Mouse (Mus musculus): ENCODE data around the gene Nlgn2. TPM values are rescaled to one million over a fixed set of nuclear protein-coding genes. Genes with fewer than 3 reads are reported as not detected.
A peak's percentile ranks its signal among the peaks of the same experiment; 100 is the strongest.

Nlgn2 gene
- polyA plus RNA-seq, 1 experiment from 2014 or later, result 1.6 TPM

GRCm38 (mm10) chr11:69803328-69803727, 34.3 kb downstream of the Nlgn2 start:
- Histone ChIP-seq H3K4me3 (peak overlapping the region; percentile 62), H3K27me3 (peaks cover 27% of the 10 kb centered on the region), H3K9ac (peak overlapping the region; percentile 62), H3K4me1 (replicated peaks) (peaks cover 63% of the 10 kb centered on the region), H3K4me2 (peak overlapping the region; percentile 97), H3K9me3 (replicated peaks) (no peaks in the 10 kb centered on the region), H3K36me3 (no peaks in the 10 kb centered on the region), H3K27ac (no peak overlapping the region)
- 1% methylated on average over 12 of the region's 12 CpGs for WGBS
- no peak for ATAC-seq (replicated peaks; ENCODE audit: insufficient number of reproducible peaks, insufficient read depth, low FRiP score, low read depth)

GRCm38 (mm10) chr11:69802648-69803105, 34.9 kb downstream of the Nlgn2 start:
- no peaks in the 10 kb centered on the region for H3K36me3 ChIP-seq
- H3K9ac ChIP-seq, result peak overlapping the region; percentile 62
- H3K9me3 ChIP-seq (replicated peaks), result no peaks in the 10 kb centered on the region
- H3K4me1 ChIP-seq (replicated peaks), result peaks cover 63% of the 10 kb centered on the region
- H3K27me3 ChIP-seq, result peaks cover 30% of the 10 kb centered on the region
- peak; percentile 39 for ATAC-seq (replicated peaks; ENCODE audit: insufficient number of reproducible peaks, insufficient read depth, low FRiP score, low read depth)
- peak overlapping the region; percentile 53 for H3K27ac ChIP-seq
- WGBS, result under 1% methylated on average over 32 of the region's 33 CpGs
- peak overlapping the region; percentile 62 for H3K4me3 ChIP-seq
- peak overlapping the region; percentile 97 for H3K4me2 ChIP-seq

GRCm38 (mm10) chr11:69801379-69801977, 36.1 kb downstream of the Nlgn2 start, which contains the start of gene Fgf11:
Gene Fgf11, minus strand, starts transcription at chr11:69801857.
- peak within 1 kb of the TSS; percentile 62 for H3K9ac ChIP-seq
- peaks cover 63% of the 10 kb centered on the region for H3K4me1 ChIP-seq (replicated peaks)
- H3K4me3 ChIP-seq, result peak within 1 kb of the TSS; percentile 62
- H3K27me3 ChIP-seq, result peaks cover 25% of the 10 kb centered on the region
- ATAC-seq (replicated peaks; ENCODE audit: insufficient number of reproducible peaks, insufficient read depth, low FRiP score, low read depth), result no peak
- H3K36me3 ChIP-seq, result no peaks in the 10 kb centered on the region
- H3K27ac ChIP-seq, result peak within 1 kb of the TSS; percentile 72
- H3K9me3 ChIP-seq (replicated peaks), result no peaks in the 10 kb centered on the region
- peak within 1 kb of the TSS; percentile 97 for H3K4me2 ChIP-seq
- 2% methylated on average over 33 of the region's 33 CpGs for WGBS

- Histone ChIP-seq H3K27me3 (peaks cover 25% of the 10 kb centered on the region), H3K36me3 (no peaks in the 10 kb centered on the region), H3K9ac (peak overlapping the region; percentile 57), H3K4me3 (peak overlapping the region; percentile 62), H3K9me3 (replicated peaks) (no peaks in the 10 kb centered on the region), H3K4me1 (replicated peaks) (peaks cover 70% of the 10 kb centered on the region), H3K4me2 (peak overlapping the region; percentile 97), H3K27ac (peak overlapping the region; percentile 72)
- ATAC-seq (replicated peaks; ENCODE audit: insufficient number of reproducible peaks, insufficient read depth, low FRiP score, low read depth), result peak; percentile 29
- WGBS, result under 1% methylated on average over 36 of the region's 36 CpGs
These were observed 37.0 kb downstream of the Nlgn2 start for GRCm38 (mm10) chr11:69800392-69801197.

- 4% methylated on average over 11 of the region's 11 CpGs for WGBS
- Histone ChIP-seq H3K27ac (peak overlapping the region; percentile 72), H3K4me2 (peak overlapping the region; percentile 97), H3K4me1 (replicated peaks) (peaks cover 70% of the 10 kb centered on the region), H3K9me3 (replicated peaks) (no peaks in the 10 kb centered on the region), H3K9ac (peak overlapping the region; percentile 57; the same call in 1 of the 2 replicates), H3K36me3 (no peaks in the 10 kb centered on the region), H3K27me3 (peaks cover 20% of the 10 kb centered on the region), H3K4me3 (peak overlapping the region; percentile 62)
- no peak for ATAC-seq (replicated peaks; ENCODE audit: insufficient number of reproducible peaks, insufficient read depth, low FRiP score, low read depth)
These were observed 37.5 kb downstream of the Nlgn2 start for GRCm38 (mm10) chr11:69800138-69800391.

GRCm38 (mm10) chr11:69799394-69800137, 38.0 kb downstream of the Nlgn2 start:
- no peak for ATAC-seq (replicated peaks; ENCODE audit: insufficient number of reproducible peaks, insufficient read depth, low FRiP score, low read depth)
- H3K4me2 ChIP-seq, result peak overlapping the region; percentile 97
- peaks cover 65% of the 10 kb centered on the region for H3K4me1 ChIP-seq (replicated peaks)
- 36% methylated on average over 12 of the region's 12 CpGs for WGBS
- no peaks in the 10 kb centered on the region for H3K9me3 ChIP-seq (replicated peaks)
- H3K4me3 ChIP-seq, result peak overlapping the region; percentile 62
- no peaks in the 10 kb centered on the region for H3K36me3 ChIP-seq
- H3K27me3 ChIP-seq, result peaks cover 15% of the 10 kb centered on the region
- H3K9ac ChIP-seq, result no peak overlapping the region
- peak overlapping the region; percentile 72; the same call in 1 of the 2 replicates for H3K27ac ChIP-seq

- Histone ChIP-seq H3K9ac (no peak overlapping the region), H3K9me3 (replicated peaks) (no peaks in the 10 kb centered on the region), H3K4me3 (no peak overlapping the region), H3K36me3 (no peaks in the 10 kb centered on the region), H3K27ac (no peak overlapping the region), H3K27me3 (peaks cover 14% of the 10 kb centered on the region), H3K4me2 (no peak overlapping the region), H3K4me1 (replicated peaks) (peaks cover 49% of the 10 kb centered on the region)
- WGBS, result 70% methylated on average over 7 of the region's 7 CpGs
- no peak for ATAC-seq (replicated peaks; ENCODE audit: insufficient number of reproducible peaks, insufficient read depth, low FRiP score, low read depth)
These were observed 39.7 kb downstream of the Nlgn2 start for GRCm38 (mm10) chr11:69797924-69798323.

- ATAC-seq (replicated peaks; ENCODE audit: insufficient number of reproducible peaks, insufficient read depth, low FRiP score, low read depth), result no peak
- peaks cover 30% of the 10 kb centered on the region for H3K4me1 ChIP-seq (replicated peaks)
- peak overlapping the region; percentile 66 for H3K4me3 ChIP-seq
- 4% methylated on average over 13 of the region's 13 CpGs for WGBS
- H3K9ac ChIP-seq, result peak overlapping the region; percentile 59; the same call in 1 of the 2 replicates
- H3K9me3 ChIP-seq (replicated peaks), result no peaks in the 10 kb centered on the region
- H3K27ac ChIP-seq, result no peak overlapping the region
- peak overlapping the region; percentile 96 for H3K4me2 ChIP-seq
- H3K27me3 ChIP-seq, result peaks cover 9% of the 10 kb centered on the region
- H3K36me3 ChIP-seq, result no peaks in the 10 kb centered on the region
These were observed 41.6 kb downstream of the Nlgn2 start for GRCm38 (mm10) chr11:69795983-69796435.

GRCm38 (mm10) chr11:69795168-69795982, 42.2 kb downstream of the Nlgn2 start, which contains the start of gene Chrnb1:
Gene Chrnb1, minus strand, starts transcription at chr11:69795943.
- H3K4me3 ChIP-seq, result peak within 1 kb of the TSS; percentile 66
- peak; percentile 95 for ATAC-seq (replicated peaks; ENCODE audit: insufficient number of reproducible peaks, insufficient read depth, low FRiP score, low read depth)
- no peaks in the 10 kb centered on the region for H3K9me3 ChIP-seq (replicated peaks)
- no peaks in the 10 kb centered on the region for H3K36me3 ChIP-seq
- peaks cover 24% of the 10 kb centered on the region for H3K4me1 ChIP-seq (replicated peaks)
- H3K27ac ChIP-seq, result peak within 1 kb of the TSS; percentile 62
- H3K9ac ChIP-seq, result peak within 1 kb of the TSS; percentile 59
- WGBS, result 2% methylated on average over 52 of the region's 52 CpGs
- H3K27me3 ChIP-seq, result peaks cover 7% of the 10 kb centered on the region
- H3K4me2 ChIP-seq, result peak within 1 kb of the TSS; percentile 96

- H3K4me2 ChIP-seq, result no peak overlapping the region
- no peaks in the 10 kb centered on the region for H3K36me3 ChIP-seq
- no peak overlapping the region for H3K27ac ChIP-seq
- WGBS, result 62% methylated on average over 5 of the region's 5 CpGs
- no peak for ATAC-seq (replicated peaks; ENCODE audit: insufficient number of reproducible peaks, insufficient read depth, low FRiP score, low read depth)
- H3K4me1 ChIP-seq (replicated peaks), result peaks cover 11% of the 10 kb centered on the region
- H3K4me3 ChIP-seq, result no peak overlapping the region
- no peak overlapping the region for H3K9ac ChIP-seq
- H3K27me3 ChIP-seq, result peaks cover 4% of the 10 kb centered on the region; the same call in 1 of the 2 replicates
- H3K9me3 ChIP-seq (replicated peaks), result no peaks in the 10 kb centered on the region
These were observed 44.2 kb downstream of the Nlgn2 start for GRCm38 (mm10) chr11:69793429-69793828.
